In the genomic region with DNA sequence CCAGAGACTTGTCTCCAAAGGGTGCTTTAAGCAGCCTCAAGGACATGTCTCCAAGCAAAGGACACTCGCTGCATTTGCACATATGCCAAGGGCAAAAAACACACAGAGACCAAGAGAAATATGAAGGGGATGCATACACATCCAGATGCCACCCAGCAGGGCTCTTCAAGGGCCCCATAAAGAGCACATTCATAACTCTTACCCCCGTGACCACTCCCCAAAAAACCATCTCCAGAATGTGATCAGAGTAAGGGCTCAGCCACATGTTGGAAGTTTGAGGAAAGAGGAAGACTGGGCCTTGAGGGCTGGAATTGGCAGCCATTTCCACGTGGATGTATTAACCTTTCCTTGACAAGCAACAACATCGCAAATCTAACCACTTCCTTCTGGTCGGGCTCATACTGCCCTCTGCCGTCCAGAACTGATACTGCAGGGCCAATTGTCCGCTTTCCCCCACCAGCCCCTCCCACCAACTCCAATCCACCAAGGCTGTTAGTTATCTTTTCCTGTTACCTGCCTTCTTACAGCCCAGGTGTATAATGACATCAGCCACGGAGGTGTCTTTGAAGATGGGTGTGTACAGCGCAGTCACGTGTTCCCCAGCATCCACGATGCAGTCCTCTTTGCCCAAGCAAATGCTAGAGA, we compare ENCODE assay signal across 8 mouse cellular contexts. TPM values are rescaled to one million over a fixed set of nuclear protein-coding genes. Genes with fewer than 3 reads are reported as not detected.
A peak's percentile ranks its signal among the peaks of the same experiment; 100 is the strongest.
DNase-seq lines count a peak whose midpoint lies in the region; ATAC-seq and TF ChIP-seq lines count a peak whose summit lies in the region.

No protein-coding gene starts in this region.

- TF ChIP-seq CTCF in E14TG2a.4 (conservative IDR thresholded peaks at IDR 0.05; ENCODE audit: low read length), result peak; percentile 92
- peak; percentile 95 for TF ChIP-seq CTCF in lung, adult 2 months (IDR thresholded peaks at IDR 0.05; ENCODE audit: insufficient read depth, low read length)
- peak; percentile 82; the same call in 1 of the 2 replicates for TF ChIP-seq CTCF in thymus, adult 2 months (IDR thresholded peaks at IDR 0.05; ENCODE audit: borderline replicate concordance, control insufficient read depth, extremely low read depth, insufficient read depth, low read length, poor library complexity)

- ATAC-seq in erythroblast, adult 5-6 weeks (replicated peaks; ENCODE audit: low FRiP score, poor library complexity, severe bottlenecking), result peak; percentile 75
- peak; percentile 66 for ATAC-seq in neutrophil, adult 5-6 weeks (ENCODE audit: extremely low read depth, insufficient number of reproducible peaks, low FRiP score, poor library complexity, severe bottlenecking)

- no peaks in the 10 kb centered on the region for H3K36me3 ChIP-seq in E14TG2a.4 (ENCODE audit: insufficient read depth, low read length)
- no peaks in the 10 kb centered on the region for H3K36me3 ChIP-seq in thymus, adult 2 months (ENCODE audit: control insufficient read depth, insufficient read depth, low read length)

- no peak for TF ChIP-seq POLR2A in lung, adult 2 months (IDR thresholded peaks at IDR 0.05; ENCODE audit: borderline replicate concordance, extremely low read depth, low read depth, low read length)
- no peak for TF ChIP-seq POLR2A in thymus, adult 2 months (IDR thresholded peaks at IDR 0.05; ENCODE audit: control insufficient read depth, extremely low read depth, insufficient read depth, low read length, poor library complexity)

- peaks cover 22% of the 10 kb centered on the region for H3K27me3 ChIP-seq in E14TG2a.4 (ENCODE audit: insufficient read depth, low read length)
- no peaks in the 10 kb centered on the region for H3K27me3 ChIP-seq in thymus, adult 2 months (ENCODE audit: control insufficient read depth, insufficient read depth, low read length)

- H3K27ac ChIP-seq in thymus, adult 2 months (ENCODE audit: control insufficient read depth, insufficient read depth, low read length), result no peak overlapping the region

- H3K4me3 ChIP-seq in E14TG2a.4 (replicated peaks; ENCODE audit: low read length), result no peak overlapping the region
- H3K4me3 ChIP-seq in lung, adult 2 months (replicated peaks; ENCODE audit: extremely low read depth, low read depth, low read length), result no peak overlapping the region
- H3K4me3 ChIP-seq in thymus, adult 2 months (ENCODE audit: control insufficient read depth, insufficient read depth, low read length), result no peak overlapping the region

- peaks cover 1% of the 10 kb centered on the region; the same call in 1 of the 2 replicates for H3K9me3 ChIP-seq in E14TG2a.4 (ENCODE audit: low read length)

- peak; percentile 80 for DNase-seq in brain, adult 2 months (ENCODE audit: low read depth, low spot score)
- peak; percentile 86 to 92 for DNase-seq in heart, postnatal 10 days
- DNase-seq in kidney, postnatal 4 days, result peak; percentile 90 to 91
- peak; percentile 81 for DNase-seq in lung, adult 2 months
- DNase-seq in thymus, adult 2 months, result peak; percentile 81

- peaks cover 10% of the 10 kb centered on the region for H3K4me1 ChIP-seq in E14TG2a.4 (replicated peaks; ENCODE audit: low read depth, low read length)
- H3K4me1 ChIP-seq in lung, adult 2 months (ENCODE audit: control insufficient read depth, insufficient read depth, low read length), result no peaks in the 10 kb centered on the region; the same call in 1 of the 2 replicates
- no peaks in the 10 kb centered on the region for H3K4me1 ChIP-seq in thymus, adult 2 months (replicated peaks; ENCODE audit: control insufficient read depth, insufficient read depth, low read length)

- 11% methylated on average over 11 of the region's 11 CpGs for WGBS in lung, adult 2 months
- WGBS in thymus, adult 2 months, result 20% methylated on average over 11 of the region's 11 CpGs

- intact Hi-C loops in heart, postnatal 10 days (cut with DNase I), result loop anchor here (1.0 to 10.0 kb wide), 3 partner anchors 53 to 151 kb away; no protein-coding TSS in a partner anchor

RNA-seq across cellular contexts. Expression of a gene that starts 21.7 kb away (rescaled TPM):
- not detected in 2 replicates for total RNA-seq in erythroblast, adult 5-6 weeks (2015; ENCODE audit: low replicate concordance)
- total RNA-seq in erythroblast, adult 5-6 weeks (2017; ENCODE audit: low replicate concordance), result not detected in 2 replicates
- total RNA-seq in heart, postnatal 10 days (2021), result not detected
- polyA plus RNA-seq in lung, adult 2 months (2012; rRNA removed), result 25.6 and 38.8 TPM in 2 replicates
- not detected in 2 replicates for total RNA-seq in neutrophil, adult 5-6 weeks (2017)
- 0.99 and 1.1 TPM in 2 replicates for polyA plus RNA-seq in thymus, adult 2 months (2012; rRNA removed)

RNA-seq across cellular contexts. Expression of a gene that starts 31.7 kb away (rescaled TPM):
- total RNA-seq in erythroblast, adult 5-6 weeks (2015; ENCODE audit: low replicate concordance), result not detected in 2 replicates
- not detected in 2 replicates for total RNA-seq in erythroblast, adult 5-6 weeks (2017; ENCODE audit: low replicate concordance)
- total RNA-seq in heart, postnatal 10 days (2021), result 1 to 10 TPM; 3.0 to 4.0 TPM
- polyA plus RNA-seq in lung, adult 2 months (2012; rRNA removed), result 1.8 and 2.6 TPM in 2 replicates
- not detected in 2 replicates for total RNA-seq in neutrophil, adult 5-6 weeks (2017)
- 1.3 TPM in 2 replicates for polyA plus RNA-seq in thymus, adult 2 months (2012; rRNA removed)
